Mouse (Mus musculus): ENCODE results near the gene Lcat. TPM values are rescaled to one million over a fixed set of nuclear protein-coding genes. Genes with fewer than 3 reads are reported as not detected.

Gene Lcat
- polyA plus RNA-seq, 1 experiment from 2014 or later, result 0.99 TPM

DNA sequence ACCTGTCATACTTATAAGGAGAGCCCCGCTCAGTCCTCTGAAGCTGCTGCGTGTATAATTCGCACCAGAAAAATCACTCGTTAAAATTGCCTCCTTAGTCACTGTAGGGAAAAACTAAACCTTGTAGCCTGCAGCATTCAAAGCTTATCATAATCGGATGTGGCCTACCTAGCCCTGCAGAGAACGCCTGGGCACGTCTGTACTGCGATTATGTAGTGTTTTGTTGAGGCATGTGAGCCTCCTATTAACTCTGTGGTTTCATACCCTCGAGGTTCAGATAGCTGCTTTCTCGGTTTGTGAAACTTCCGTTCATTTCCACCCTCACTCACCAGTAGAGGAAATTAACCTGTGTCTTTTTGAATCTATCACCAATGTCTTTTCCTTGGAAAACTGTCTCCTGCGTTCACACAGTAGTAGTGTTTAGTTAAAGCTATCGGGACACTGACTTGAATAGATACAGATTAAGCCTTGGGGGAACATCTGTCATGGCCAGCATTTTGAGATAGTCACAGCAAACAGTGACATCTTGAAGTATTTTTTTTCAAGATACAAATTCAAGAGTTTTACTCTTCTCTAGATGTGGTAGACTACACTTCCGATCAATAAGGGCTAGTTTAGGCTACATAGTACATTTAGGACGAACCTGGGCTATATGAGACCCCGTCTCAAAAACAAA is 42.1 kb downstream of the Lcat start:
- 40% methylated on average over 16 of the region's 16 CpGs for WGBS
- Histone ChIP-seq H3K4me2 (replicated peaks) (peak overlapping the region; percentile 88), H3K4me1 (peaks cover 11% of the 10 kb centered on the region), H3K9ac (replicated peaks) (peak overlapping the region; percentile 96), H3K27ac (replicated peaks) (peak overlapping the region; percentile 82), H3K36me3 (no peaks in the 10 kb centered on the region), H3K4me3 (peak overlapping the region; percentile 94), H3K9me3 (no peaks in the 10 kb centered on the region), H3K27me3 (no peaks in the 10 kb centered on the region)
- no peak for ATAC-seq (ENCODE audit: low FRiP score, low read depth)

DNA sequence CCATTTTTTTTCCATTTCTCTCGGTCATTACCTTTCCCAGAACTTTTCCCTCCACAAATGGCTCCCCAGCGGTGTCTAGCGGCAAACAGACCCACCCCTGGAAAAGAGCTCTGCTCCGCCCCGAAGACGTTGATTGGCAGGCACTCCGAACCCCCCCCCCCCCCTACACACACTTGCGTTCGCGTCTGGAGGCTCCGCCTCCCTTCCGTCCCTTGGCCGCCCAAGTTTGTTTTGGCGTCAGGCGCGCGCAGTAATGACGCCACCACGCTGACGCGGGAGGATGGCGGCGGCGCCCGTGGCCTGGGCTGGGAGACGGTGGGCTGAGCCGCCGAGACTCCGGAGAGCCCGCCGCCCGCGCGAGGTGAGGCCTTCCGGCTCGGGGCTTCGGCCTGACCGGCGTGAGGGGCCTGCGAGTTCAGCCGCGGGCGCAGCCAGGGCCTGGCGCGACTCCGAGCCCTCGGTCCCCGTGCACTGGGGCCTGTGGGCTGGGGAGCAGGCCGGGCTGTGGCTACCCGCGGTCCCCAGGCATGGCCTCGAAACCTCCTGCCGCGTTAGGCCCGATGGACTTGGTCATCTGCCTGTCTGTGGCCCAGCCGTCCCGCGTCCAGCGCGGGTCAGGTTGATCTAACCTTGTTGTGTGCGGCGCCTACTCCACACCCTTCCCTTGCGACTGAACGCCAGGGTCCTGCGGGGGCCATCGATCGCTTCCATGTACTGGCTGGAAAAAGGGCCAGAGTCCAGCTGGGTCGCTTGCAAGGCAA is 42.8 kb downstream of the Lcat start, which contains the start of gene Pskh1:
TSS of gene Pskh1 (plus strand) at position 262 of the 761 bp plus-strand sequence.
- Histone ChIP-seq H3K27me3 (no peaks in the 10 kb centered on the region), H3K4me2 (replicated peaks) (peak within 1 kb of the TSS; percentile 88), H3K36me3 (no peaks in the 10 kb centered on the region), H3K9me3 (no peaks in the 10 kb centered on the region), H3K4me3 (peak within 1 kb of the TSS; percentile 94), H3K27ac (replicated peaks) (peak within 1 kb of the TSS; percentile 82), H3K9ac (replicated peaks) (peak within 1 kb of the TSS; percentile 96), H3K4me1 (peaks cover 11% of the 10 kb centered on the region)
- under 1% methylated on average over 67 of the region's 68 CpGs for WGBS
- ATAC-seq (ENCODE audit: low FRiP score, low read depth), result peak; percentile 97

DNA sequence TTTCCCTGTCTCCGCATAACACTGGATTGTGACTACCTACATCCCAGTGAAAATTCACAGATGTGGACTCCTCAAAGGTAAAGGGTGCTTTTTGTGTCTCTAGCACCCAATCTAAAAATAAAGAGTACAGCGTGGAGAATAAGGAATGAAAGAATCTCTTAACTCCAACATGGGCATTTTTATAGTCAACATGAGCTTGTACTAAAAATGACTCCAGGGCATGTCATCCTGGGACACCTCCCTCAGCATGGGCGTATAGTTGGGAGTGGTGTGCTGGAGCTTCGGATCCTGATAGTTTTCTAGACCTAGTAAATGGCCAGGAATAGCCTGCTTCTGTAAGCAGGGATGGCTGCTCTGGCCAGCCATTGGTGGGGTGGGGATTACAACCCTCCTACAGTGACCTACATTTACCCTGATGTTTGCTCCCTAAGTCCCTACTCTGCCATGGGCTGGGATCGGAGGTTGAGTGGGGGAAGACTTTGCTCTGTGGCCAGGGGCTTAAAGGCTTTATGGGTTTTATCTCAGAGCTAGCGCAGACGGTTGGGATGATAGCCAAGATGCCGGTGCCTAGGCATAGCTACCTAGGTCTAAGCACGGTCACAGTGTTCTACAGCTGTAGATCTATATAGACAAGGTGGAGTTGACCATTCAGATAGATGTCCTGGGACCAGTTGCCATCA is 45.2 kb downstream of the Lcat start:
- WGBS, result 81% methylated on average over 9 of the region's 9 CpGs
- H3K4me3 ChIP-seq, result no peak overlapping the region
- H3K27ac ChIP-seq (replicated peaks), result no peak overlapping the region
- no peak overlapping the region for H3K9ac ChIP-seq (replicated peaks)
- ATAC-seq (ENCODE audit: low FRiP score, low read depth), result no peak
- peaks cover 6% of the 10 kb centered on the region; the same call in 1 of the 2 replicates for H3K36me3 ChIP-seq
- H3K4me1 ChIP-seq, result peaks cover 18% of the 10 kb centered on the region
- H3K9me3 ChIP-seq, result no peaks in the 10 kb centered on the region
- no peaks in the 10 kb centered on the region for H3K27me3 ChIP-seq
- H3K4me2 ChIP-seq (replicated peaks), result no peak overlapping the region

DNA sequence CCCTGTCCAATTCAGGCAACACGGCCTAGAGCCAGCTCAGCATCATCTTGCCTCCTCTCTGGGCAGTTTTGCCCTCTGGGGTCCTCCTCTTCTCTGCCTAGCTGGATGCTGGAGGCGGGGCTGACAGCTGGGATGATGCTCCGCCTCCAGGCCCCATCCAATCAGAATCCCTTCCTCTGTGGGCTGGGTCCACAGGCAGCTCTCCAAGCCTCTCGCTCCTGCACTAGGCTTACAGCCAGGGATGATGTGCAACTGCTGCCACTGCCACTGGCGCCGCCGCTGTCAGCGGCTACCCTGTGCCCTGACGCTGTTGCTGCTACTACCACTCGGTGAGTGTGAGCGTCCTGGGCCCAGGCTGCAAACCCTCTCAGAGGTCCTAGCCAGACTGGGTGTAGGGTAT is 49.8 kb downstream of the Lcat start, which contains the start of gene Nrn1l:
TSS of gene Nrn1l (plus strand) at position 229 of the 400 bp plus-strand sequence.
- H3K4me3 ChIP-seq, result no peak within 1 kb of the TSS
- peaks cover 51% of the 10 kb centered on the region for H3K36me3 ChIP-seq

DNA sequence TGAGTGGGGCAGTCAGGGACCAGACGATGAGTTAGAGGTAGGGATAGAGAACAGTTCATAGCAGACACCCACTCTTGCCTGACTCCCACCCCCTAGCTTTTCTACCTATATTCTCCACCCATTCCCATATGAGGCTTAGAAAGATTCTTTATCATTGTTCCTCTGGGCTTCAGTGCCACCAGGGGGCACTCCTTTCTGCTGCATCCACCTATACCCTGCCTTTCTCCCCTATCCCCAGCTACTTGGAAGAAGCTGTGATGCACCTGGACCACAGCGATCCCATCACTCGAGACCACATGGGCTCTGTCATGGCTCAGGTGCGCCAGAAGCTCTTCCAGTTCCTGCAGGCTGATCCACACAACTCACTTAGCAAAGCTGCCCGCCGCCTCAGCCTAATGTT is 50.8 kb downstream of the Lcat start:
- H3K4me3 ChIP-seq, result no peak overlapping the region
- 0 out of 2 replicates have a peak, but pooled peaks have one; percentile 7 for ATAC-seq (ENCODE audit: low FRiP score, low read depth)

More for the DNA sequence above, 49.8 kb downstream of the Lcat start, which contains the start of gene Nrn1l:
- peak; percentile 95 for ATAC-seq (ENCODE audit: low FRiP score, low read depth)
- WGBS, result 5% methylated on average over 11 of the region's 11 CpGs
- Histone ChIP-seq H3K9me3 (no peaks in the 10 kb centered on the region), H3K27ac (replicated peaks) (peak within 1 kb of the TSS; percentile 31; the same call in 1 of the 2 replicates), H3K4me2 (replicated peaks) (peak within 1 kb of the TSS; percentile 35), H3K27me3 (no peaks in the 10 kb centered on the region), H3K9ac (replicated peaks) (peak within 1 kb of the TSS; percentile 35; the same call in 1 of the 2 replicates), H3K4me1 (peaks cover 7% of the 10 kb centered on the region)

DNA sequence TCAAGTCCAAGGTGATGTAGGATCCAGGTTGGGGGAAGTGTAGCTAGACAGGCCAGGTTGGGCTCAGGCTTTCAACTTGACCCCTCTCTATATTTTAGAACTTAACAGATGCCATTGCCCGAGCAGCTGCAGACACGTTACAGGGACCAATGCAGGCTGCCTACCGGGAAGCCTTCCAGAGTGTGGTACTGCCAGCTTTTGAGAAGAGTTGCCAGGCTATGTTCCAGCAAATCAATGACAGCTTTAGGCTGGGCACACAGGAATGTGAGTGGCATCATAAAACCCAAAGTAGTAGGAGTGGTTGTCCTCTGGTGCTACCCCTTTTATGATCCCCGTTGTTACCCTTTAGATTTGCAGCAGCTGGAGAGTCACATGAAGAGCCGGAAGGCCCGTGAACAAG is 52.3 kb downstream of the Lcat start:
- peaks cover 7% of the 10 kb centered on the region for H3K4me1 ChIP-seq
- peaks cover 75% of the 10 kb centered on the region for H3K36me3 ChIP-seq
- no peaks in the 10 kb centered on the region for H3K27me3 ChIP-seq
- H3K9ac ChIP-seq (replicated peaks), result no peak overlapping the region
- H3K4me3 ChIP-seq, result no peak overlapping the region
- no peaks in the 10 kb centered on the region for H3K9me3 ChIP-seq
- WGBS, result 95% methylated on average over 6 of the region's 6 CpGs
- no peak overlapping the region for H3K4me2 ChIP-seq (replicated peaks)
- no peak for ATAC-seq (ENCODE audit: low FRiP score, low read depth)
- H3K27ac ChIP-seq (replicated peaks), result no peak overlapping the region

More for the DNA sequence above, 50.8 kb downstream of the Lcat start:
- no peaks in the 10 kb centered on the region for H3K27me3 ChIP-seq
- H3K27ac ChIP-seq (replicated peaks), result no peak overlapping the region
- no peak overlapping the region for H3K9ac ChIP-seq (replicated peaks)
- no peaks in the 10 kb centered on the region for H3K9me3 ChIP-seq
- H3K4me1 ChIP-seq, result peaks cover 7% of the 10 kb centered on the region
- WGBS, result 89% methylated on average over 6 of the region's 6 CpGs
- peaks cover 60% of the 10 kb centered on the region for H3K36me3 ChIP-seq
- no peak overlapping the region for H3K4me2 ChIP-seq (replicated peaks)

DNA sequence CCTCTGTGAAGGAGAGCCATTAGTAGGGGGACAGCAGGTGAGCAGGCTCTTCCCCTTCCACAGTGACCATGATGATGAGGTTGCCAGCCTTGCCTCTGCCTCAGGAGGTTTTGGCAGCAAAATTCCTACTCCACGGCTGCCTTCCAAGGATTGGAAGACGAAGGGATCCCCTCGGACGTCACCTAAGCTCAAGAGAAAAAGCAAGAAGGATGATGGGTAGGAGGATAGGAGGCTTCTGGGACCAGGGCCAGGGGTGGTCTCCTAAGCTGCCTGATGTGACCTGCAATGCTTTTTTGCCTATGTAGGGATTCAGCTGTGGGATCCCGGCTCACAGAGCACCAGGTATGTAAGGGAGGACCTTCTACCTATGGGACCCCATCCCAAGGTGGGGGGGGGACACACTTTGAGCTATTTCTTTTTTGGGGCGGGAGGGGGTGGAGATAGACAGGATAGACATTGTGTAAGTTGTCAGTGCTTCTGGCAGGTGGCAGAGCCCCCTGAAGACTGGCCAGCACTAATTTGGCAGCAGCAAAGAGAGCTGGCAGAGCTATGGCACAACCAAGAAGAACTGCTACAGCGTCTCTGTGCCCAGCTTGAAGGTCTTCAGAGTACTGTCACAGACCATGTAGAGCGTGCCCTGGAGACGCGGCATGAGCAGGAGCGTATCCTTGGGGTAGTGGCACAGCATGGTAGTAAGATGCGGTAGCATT is 53.3 kb downstream of the Lcat start:
- 94% methylated on average over 12 of the region's 12 CpGs for WGBS
- H3K9me3 ChIP-seq, result no peaks in the 10 kb centered on the region
- no peak overlapping the region for H3K27ac ChIP-seq (replicated peaks)
- H3K27me3 ChIP-seq, result no peaks in the 10 kb centered on the region
- no peak for ATAC-seq (ENCODE audit: low FRiP score, low read depth)
- H3K4me2 ChIP-seq (replicated peaks), result no peak overlapping the region
- no peak overlapping the region for H3K4me3 ChIP-seq
- peaks cover 7% of the 10 kb centered on the region for H3K4me1 ChIP-seq
- peaks cover 83% of the 10 kb centered on the region for H3K36me3 ChIP-seq
- no peak overlapping the region for H3K9ac ChIP-seq (replicated peaks)

Small RNAs within 50 kb of the gene (microRNA-seq; reads per million reads assigned to microRNA genes)
- gene Mir7074, result not detected

Other genes starting within 250 kb of the Lcat start
- 82.8 and 89.5 TPM in 2 replicates for gene Acd, start 242.3 kb downstream of the Lcat start, polyA plus RNA-seq (2016; fragmentation: Nextera tagmentation; extraction: Ambion mirVana)
- 31.7 and 32.7 TPM in 2 replicates for gene Pard6a, start 242.2 kb downstream of the Lcat start, polyA plus RNA-seq (2016; fragmentation: Nextera tagmentation; extraction: Ambion mirVana)
- 0.27 TPM in 1 of 2 replicates, not detected in the other for gene 4933405L10Rik, start 235.7 kb downstream of the Lcat start, polyA plus RNA-seq (2016; fragmentation: Nextera tagmentation; extraction: Ambion mirVana)
- 28.6 and 32.6 TPM in 2 replicates for gene Enkd1, start 235.2 kb downstream of the Lcat start, polyA plus RNA-seq (2016; fragmentation: Nextera tagmentation; extraction: Ambion mirVana)
- gene Gfod2, start 184.7 kb downstream of the Lcat start, polyA plus RNA-seq (2016; fragmentation: Nextera tagmentation; extraction: Ambion mirVana), result 52.9 and 58.8 TPM in 2 replicates
- 15.0 and 15.1 TPM in 2 replicates for gene Ranbp10, start 116.0 kb downstream of the Lcat start, polyA plus RNA-seq (2016; fragmentation: Nextera tagmentation; extraction: Ambion mirVana)
- gene Tsnaxip1, start 115.7 kb downstream of the Lcat start, polyA plus RNA-seq (2016; fragmentation: Nextera tagmentation; extraction: Ambion mirVana), result 0.22 and 0.63 TPM in 2 replicates
- 66.3 and 67.0 TPM in 2 replicates for gene Cenpt, start 90.1 kb downstream of the Lcat start, polyA plus RNA-seq (2016; fragmentation: Nextera tagmentation; extraction: Ambion mirVana)
- 76.7 and 78.6 TPM in 2 replicates for gene Thap11, start 88.2 kb downstream of the Lcat start, polyA plus RNA-seq (2016; fragmentation: Nextera tagmentation; extraction: Ambion mirVana)
- 280 and 286 TPM in 2 replicates for gene Nutf2, start 82.8 kb downstream of the Lcat start, polyA plus RNA-seq (2016; fragmentation: Nextera tagmentation; extraction: Ambion mirVana)
- 73.3 and 75.9 TPM in 2 replicates for gene Edc4, start 62.5 kb downstream of the Lcat start, polyA plus RNA-seq (2016; fragmentation: Nextera tagmentation; extraction: Ambion mirVana)
- gene Nrn1l, start 49.8 kb downstream of the Lcat start, polyA plus RNA-seq (2016; fragmentation: Nextera tagmentation; extraction: Ambion mirVana), result 0.43 and 0.82 TPM in 2 replicates
- 23.0 and 23.2 TPM in 2 replicates for gene Pskh1, start 42.9 kb downstream of the Lcat start, polyA plus RNA-seq (2016; fragmentation: Nextera tagmentation; extraction: Ambion mirVana)
- 2.3 and 3.4 TPM in 2 replicates for gene Ctrl, start 9.5 kb downstream of the Lcat start, polyA plus RNA-seq (2016; fragmentation: Nextera tagmentation; extraction: Ambion mirVana)
- 21.4 and 25.8 TPM in 2 replicates for gene Psmb10, start 4.9 kb downstream of the Lcat start, polyA plus RNA-seq (2016; fragmentation: Nextera tagmentation; extraction: Ambion mirVana)
- gene Slc12a4, start 22.7 kb upstream of the Lcat start, polyA plus RNA-seq (2016; fragmentation: Nextera tagmentation; extraction: Ambion mirVana), result 11.4 and 12.7 TPM in 2 replicates
- not detected in 2 replicates for gene Dpep3, start 36.0 kb upstream of the Lcat start, polyA plus RNA-seq (2016; fragmentation: Nextera tagmentation; extraction: Ambion mirVana)
- 15.9 and 17.8 TPM in 2 replicates for gene Dus2, start 48.0 kb upstream of the Lcat start, polyA plus RNA-seq (2016; fragmentation: Nextera tagmentation; extraction: Ambion mirVana)
- gene Dpep2nb, start 62.6 kb upstream of the Lcat start, polyA plus RNA-seq (2016; fragmentation: Nextera tagmentation; extraction: Ambion mirVana), result 0.22 TPM in 1 of 2 replicates, not detected in the other
- 19.7 and 19.8 TPM in 2 replicates for gene Ddx28, start 68.5 kb upstream of the Lcat start, polyA plus RNA-seq (2016; fragmentation: Nextera tagmentation; extraction: Ambion mirVana)
- gene Nfatc3, start 115.5 kb upstream of the Lcat start, polyA plus RNA-seq (2016; fragmentation: Nextera tagmentation; extraction: Ambion mirVana), result 5.3 and 6.0 TPM in 2 replicates
- gene Esrp2, start 193.6 kb upstream of the Lcat start, polyA plus RNA-seq (2016; fragmentation: Nextera tagmentation; extraction: Ambion mirVana), result 0.87 and 1.3 TPM in 2 replicates
- 14.2 and 16.7 TPM in 2 replicates for gene Pla2g15, start 207.0 kb upstream of the Lcat start, polyA plus RNA-seq (2016; fragmentation: Nextera tagmentation; extraction: Ambion mirVana)
- gene Slc7a6, start 225.5 kb upstream of the Lcat start, polyA plus RNA-seq (2016; fragmentation: Nextera tagmentation; extraction: Ambion mirVana), result 63.2 and 63.8 TPM in 2 replicates